Mouse (Mus musculus) lung, postnatal 0 days (tissue): Measurements from ENCODE around the gene Smarcad1.

Experiments used
- CTCF ChIP-seq: IDR thresholded peaks from 2 replicates; pipeline ENCODE4 v1.5.1; 2016; ENCODE audit warnings: antibody characterized with exemption, mild to moderate bottlenecking
- EP300 ChIP-seq: IDR thresholded peaks from 2 replicates; pipeline ENCODE4 v1.6.1; 2016; ENCODE audit warnings: antibody characterized with exemption, mild to moderate bottlenecking, control low read depth

DNA sequence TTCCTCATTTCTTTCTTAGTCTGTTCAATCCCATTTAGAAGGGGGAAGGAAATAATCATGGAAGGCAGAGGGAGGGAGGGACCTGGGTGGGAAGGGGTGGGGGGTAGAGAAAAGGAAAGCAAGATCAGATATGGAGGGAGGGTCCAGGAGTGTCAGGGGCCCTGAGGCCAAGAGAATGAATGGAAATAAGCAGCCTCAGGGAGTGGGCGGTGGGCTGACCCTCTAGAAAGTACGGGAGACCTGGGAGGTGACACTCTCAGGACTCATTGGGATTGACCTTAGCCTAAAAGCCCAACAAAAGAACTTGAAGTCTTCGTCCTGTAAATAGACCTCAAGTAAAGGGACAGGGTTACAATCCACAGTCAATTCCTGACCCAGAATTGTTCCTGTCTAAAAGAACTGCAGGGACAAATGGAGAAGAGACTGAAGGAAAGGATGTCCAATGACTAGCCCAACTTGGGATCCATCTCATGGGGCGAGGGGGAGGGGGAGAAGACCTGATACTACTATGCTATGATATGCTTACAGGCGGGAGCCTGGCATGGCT is 30.9 kb upstream of the Smarcad1 start:
- TF ChIP-seq CTCF (no peak), EP300 (no peak)
